Comparison of ENCODE assay signal across 15 mouse cellular contexts in genomic region chr14:31232404-31233069, GRCm38 (mm10). TPM values are rescaled to one million over a fixed set of nuclear protein-coding genes. Genes with fewer than 3 reads are reported as not detected.
DNase-seq lines count a peak whose midpoint lies in the region; ATAC-seq and TF ChIP-seq lines count a peak whose summit lies in the region.
"Had no signal": no experiment of that assay in that cellular context is flagged by ENCODE, and none has a peak within 500 bp of the region (broad histone marks: within the 10 kb centered on the region; RNA-seq: fewer than 3 reads in every experiment).

No protein-coding gene starts in this region.

- peaks cover 60% of the 10 kb centered on the region for H3K4me1 ChIP-seq in heart, embryonic 13.5 days
- H3K4me1 ChIP-seq in lung, postnatal 0 days (ENCODE audit: insufficient read depth, low read depth, low read length), result peaks cover 12% of the 10 kb centered on the region; the same call in 1 of the 2 replicates
- 0 out of 2 replicates have a peak, but pooled peaks cover 4% of the 10 kb centered on the region for H3K4me1 ChIP-seq in limb, embryonic 13.5 days
- H3K4me1 ChIP-seq: forebrain, embryonic 13.5 days; midbrain, embryonic 12.5 days had no signal

- intact Hi-C loops in heart, postnatal 10 days (cut with DNase I), result loop anchor here (1.0 kb wide), 1 partner anchor 17 kb away; no protein-coding TSS in a partner anchor

- peak; percentile 48 for DNase-seq in adrenal gland, postnatal 14 days
- no peak for DNase-seq in adrenal gland, adult 18-20 months (ENCODE audit: low spot score in 2 of 2)
- DNase-seq in heart, postnatal 10 days, result no peak
- no peak for DNase-seq in lung, postnatal 0 days (ENCODE audit: low spot score)
- no peak for DNase-seq in lung, postnatal 25 days (ENCODE audit: low spot score)
- DNase-seq: cerebellum, postnatal 25 days; left cerebral cortex, postnatal 4 days; retina, postnatal 1 day had no signal

- H3K9me3 ChIP-seq in heart, embryonic 13.5 days, result no peaks in the 10 kb centered on the region
- H3K9me3 ChIP-seq in lung, postnatal 0 days (ENCODE audit: low read length), result no peaks in the 10 kb centered on the region
- no peaks in the 10 kb centered on the region for H3K9me3 ChIP-seq in limb, embryonic 13.5 days
- H3K9me3 ChIP-seq: embryonic facial prominence, embryonic 13.5 days; forebrain, embryonic 13.5 days; intestine, embryonic 15.5 days; midbrain, embryonic 12.5 days had no signal

- no peaks in the 10 kb centered on the region for H3K27me3 ChIP-seq in heart, embryonic 13.5 days (replicated peaks)
- H3K27me3 ChIP-seq in lung, postnatal 0 days (replicated peaks; ENCODE audit: insufficient read depth, low read length), result no peaks in the 10 kb centered on the region
- H3K27me3 ChIP-seq in limb, embryonic 13.5 days, result no peaks in the 10 kb centered on the region
- H3K27me3 ChIP-seq: embryonic facial prominence, embryonic 13.5 days; forebrain, embryonic 13.5 days; intestine, embryonic 15.5 days; midbrain, embryonic 12.5 days had no signal

- ATAC-seq in heart, embryonic 13.5 days (ENCODE audit: extremely low read depth, insufficient number of reproducible peaks, low FRiP score, low TSS enrichment), result no peak
- no peak for ATAC-seq in lung, postnatal 0 days
- ATAC-seq in limb, embryonic 13.5 days (ENCODE audit: low FRiP score, low read depth), result no peak
- no peak for ATAC-seq in erythroid progenitor cell, adult 5-6 weeks (replicated peaks; ENCODE audit: low FRiP score, poor library complexity, severe bottlenecking)
- ATAC-seq: forebrain, embryonic 13.5 days had no signal

- H3K36me3 ChIP-seq in heart, embryonic 13.5 days, result no peaks in the 10 kb centered on the region; the same call in 1 of the 2 replicates
- no peaks in the 10 kb centered on the region for H3K36me3 ChIP-seq in lung, postnatal 0 days (ENCODE audit: insufficient read depth, low read length)
- peaks cover 5% of the 10 kb centered on the region for H3K36me3 ChIP-seq in limb, embryonic 13.5 days
- H3K36me3 ChIP-seq: embryonic facial prominence, embryonic 13.5 days; intestine, embryonic 15.5 days; midbrain, embryonic 12.5 days had no signal

- H3K9ac ChIP-seq in heart, embryonic 13.5 days, result no peak overlapping the region
- H3K9ac ChIP-seq in lung, postnatal 0 days (replicated peaks; ENCODE audit: low read depth), result no peak overlapping the region
- no peak overlapping the region for H3K9ac ChIP-seq in limb, embryonic 13.5 days
- H3K9ac ChIP-seq: embryonic facial prominence, embryonic 13.5 days; forebrain, embryonic 13.5 days; intestine, embryonic 15.5 days; midbrain, embryonic 12.5 days had no signal

- no peak for TF ChIP-seq EP300 in lung, postnatal 0 days (IDR thresholded peaks at IDR 0.05)

- peak overlapping the region; percentile 46; the same call in 1 of the 2 replicates for H3K27ac ChIP-seq in heart, embryonic 13.5 days (replicated peaks)
- peak overlapping the region; percentile 85 for H3K27ac ChIP-seq in lung, postnatal 0 days (ENCODE audit: low read length)
- 0 out of 2 replicates have a peak overlapping the region, but pooled peaks have one; percentile 40 for H3K27ac ChIP-seq in limb, embryonic 13.5 days
- H3K27ac ChIP-seq: embryonic facial prominence, embryonic 13.5 days; forebrain, embryonic 13.5 days; intestine, embryonic 15.5 days; midbrain, embryonic 12.5 days had no signal

- 68% methylated on average over 13 of the region's 13 CpGs for WGBS in heart, embryonic 13.5 days
- WGBS in lung, postnatal 0 days, result 67% methylated on average over 13 of the region's 13 CpGs
- WGBS in limb, embryonic 13.5 days, result 80% methylated on average over 13 of the region's 13 CpGs

- no peak overlapping the region for H3K4me2 ChIP-seq in heart, embryonic 13.5 days
- H3K4me2 ChIP-seq in lung, postnatal 0 days (replicated peaks; ENCODE audit: low read depth, low read length), result no peak overlapping the region
- no peak overlapping the region for H3K4me2 ChIP-seq in limb, embryonic 13.5 days (replicated peaks)
- H3K4me2 ChIP-seq: embryonic facial prominence, embryonic 13.5 days; forebrain, embryonic 13.5 days; intestine, embryonic 15.5 days; midbrain, embryonic 12.5 days had no signal

- no peak overlapping the region for H3K4me3 ChIP-seq in heart, embryonic 13.5 days
- H3K4me3 ChIP-seq in lung, postnatal 0 days (ENCODE audit: low read depth, low read length), result no peak overlapping the region
- H3K4me3 ChIP-seq in limb, embryonic 13.5 days, result no peak overlapping the region
- H3K4me3 ChIP-seq: embryonic facial prominence, embryonic 13.5 days; forebrain, embryonic 13.5 days; intestine, embryonic 15.5 days; midbrain, embryonic 12.5 days had no signal

- TF ChIP-seq CTCF in lung, postnatal 0 days (IDR thresholded peaks at IDR 0.05), result no peak

RNA-seq across cellular contexts. Expression of gene Sema3g, which starts 14.9 kb away (rescaled TPM):
- total RNA-seq in adrenal gland, postnatal 14 days (2021), result 10.9 and 13.9 TPM in 2 replicates
- 10 to 100 TPM in 1 of 2 experiments, 1 to 10 TPM in 1; 8.5 to 10.6 TPM for total RNA-seq in adrenal gland, adult 18-20 months (2021)
- polyA plus RNA-seq in heart, embryonic 13.5 days (2015; fragmentation: Nextera tagmentation; extraction: Ambion mirVana), result 0.51 TPM in 2 replicates
- total RNA-seq in heart, postnatal 10 days (2021), result 10 to 100 TPM; 15.1 to 16.9 TPM
- polyA plus RNA-seq in lung, postnatal 0 days (2015; fragmentation: Nextera tagmentation; extraction: Ambion mirVana), result 4.7 and 5.7 TPM in 2 replicates
- 1.1 and 1.3 TPM in 2 replicates for polyA plus RNA-seq in limb, embryonic 13.5 days (2015; fragmentation: Nextera tagmentation; extraction: Ambion mirVana)
- total RNA-seq in erythroid progenitor cell, adult 5-6 weeks (2015; ENCODE audit: low replicate concordance), result not detected in 2 replicates
- total RNA-seq in erythroid progenitor cell, adult 5-6 weeks (2017; ENCODE audit: low replicate concordance), result not detected in 2 replicates

RNA-seq across cellular contexts. Expression of gene Nisch, which starts 15.8 kb away (rescaled TPM):
- total RNA-seq in adrenal gland, postnatal 14 days (2021), result 269 and 295 TPM in 2 replicates
- total RNA-seq in adrenal gland, adult 18-20 months (2021), result 100 to 1,000 TPM; 257 to 319 TPM
- 340 and 345 TPM in 2 replicates for polyA plus RNA-seq in heart, embryonic 13.5 days (2015; fragmentation: Nextera tagmentation; extraction: Ambion mirVana)
- total RNA-seq in heart, postnatal 10 days (2021), result 100 to 1,000 TPM; 234 to 236 TPM
- polyA plus RNA-seq in lung, postnatal 0 days (2015; fragmentation: Nextera tagmentation; extraction: Ambion mirVana), result 196 and 224 TPM in 2 replicates
- polyA plus RNA-seq in limb, embryonic 13.5 days (2015; fragmentation: Nextera tagmentation; extraction: Ambion mirVana), result 457 and 480 TPM in 2 replicates
- total RNA-seq in erythroid progenitor cell, adult 5-6 weeks (2015; ENCODE audit: low replicate concordance), result 55.1 and 59.1 TPM in 2 replicates
- 48.8 and 49.1 TPM in 2 replicates for total RNA-seq in erythroid progenitor cell, adult 5-6 weeks (2017; ENCODE audit: low replicate concordance)

RNA-seq across cellular contexts. Expression of gene Phf7, which starts 18.6 kb away (rescaled TPM):
- total RNA-seq in adrenal gland, postnatal 14 days (2021), result 6.8 and 9.6 TPM in 2 replicates
- total RNA-seq in adrenal gland, adult 18-20 months (2021), result 1 to 10 TPM; 5.8 to 6.7 TPM
- polyA plus RNA-seq in heart, embryonic 13.5 days (2015; fragmentation: Nextera tagmentation; extraction: Ambion mirVana), result 7.8 and 8.2 TPM in 2 replicates
- 1 to 10 TPM; 5.2 to 6.0 TPM for total RNA-seq in heart, postnatal 10 days (2021)
- polyA plus RNA-seq in lung, postnatal 0 days (2015; fragmentation: Nextera tagmentation; extraction: Ambion mirVana), result 17.7 and 18.8 TPM in 2 replicates
- polyA plus RNA-seq in limb, embryonic 13.5 days (2015; fragmentation: Nextera tagmentation; extraction: Ambion mirVana), result 12.9 and 13.5 TPM in 2 replicates
- 2.1 and 7.2 TPM in 2 replicates for total RNA-seq in erythroid progenitor cell, adult 5-6 weeks (2015; ENCODE audit: low replicate concordance)
- 3.1 and 4.4 TPM in 2 replicates for total RNA-seq in erythroid progenitor cell, adult 5-6 weeks (2017; ENCODE audit: low replicate concordance)

RNA-seq across cellular contexts. Expression of gene Bap1, which starts 18.7 kb away (rescaled TPM):
- total RNA-seq in adrenal gland, postnatal 14 days (2021), result 58.5 and 62.4 TPM in 2 replicates
- 10 to 100 TPM; 55.9 to 69.2 TPM for total RNA-seq in adrenal gland, adult 18-20 months (2021)
- 52.0 and 59.1 TPM in 2 replicates for polyA plus RNA-seq in heart, embryonic 13.5 days (2015; fragmentation: Nextera tagmentation; extraction: Ambion mirVana)
- 10 to 100 TPM; 51.1 to 55.0 TPM for total RNA-seq in heart, postnatal 10 days (2021)
- 38.1 and 38.7 TPM in 2 replicates for polyA plus RNA-seq in lung, postnatal 0 days (2015; fragmentation: Nextera tagmentation; extraction: Ambion mirVana)
- 103 and 104 TPM in 2 replicates for polyA plus RNA-seq in limb, embryonic 13.5 days (2015; fragmentation: Nextera tagmentation; extraction: Ambion mirVana)
- 15.5 and 23.8 TPM in 2 replicates for total RNA-seq in erythroid progenitor cell, adult 5-6 weeks (2015; ENCODE audit: low replicate concordance)
- total RNA-seq in erythroid progenitor cell, adult 5-6 weeks (2017; ENCODE audit: low replicate concordance), result 42.6 and 58.7 TPM in 2 replicates

RNA-seq across cellular contexts. Expression of gene Tnnc1, which starts 24.4 kb away (rescaled TPM):
- total RNA-seq in adrenal gland, postnatal 14 days (2021), result 0.67 and 1.3 TPM in 2 replicates
- total RNA-seq in adrenal gland, adult 18-20 months (2021), result 1 to 10 TPM in 1 of 2 experiments, under 1 TPM in 1; 0.74 to 1.7 TPM
- polyA plus RNA-seq in heart, embryonic 13.5 days (2015; fragmentation: Nextera tagmentation; extraction: Ambion mirVana), result 3,442 and 4,164 TPM in 2 replicates
- total RNA-seq in heart, postnatal 10 days (2021), result 1,000 to 10,000 TPM; 5,439 to 5,458 TPM
- polyA plus RNA-seq in lung, postnatal 0 days (2015; fragmentation: Nextera tagmentation; extraction: Ambion mirVana), result 77.2 and 87.2 TPM in 2 replicates
- polyA plus RNA-seq in limb, embryonic 13.5 days (2015; fragmentation: Nextera tagmentation; extraction: Ambion mirVana), result 373 and 377 TPM in 2 replicates
- not detected in 2 replicates for total RNA-seq in erythroid progenitor cell, adult 5-6 weeks (2015; ENCODE audit: low replicate concordance)
- not detected in 2 replicates for total RNA-seq in erythroid progenitor cell, adult 5-6 weeks (2017; ENCODE audit: low replicate concordance)

Comparison
In these comparisons a context has a peak if more than half of its experiments do, and no peak if none do; other contexts are left out.
1. RNA of gene Sema3g, which starts 14.9 kb away (total RNA-seq): 15.1 to 16.9 TPM in heart, postnatal 10 days, 10.9 to 13.9 TPM in adrenal gland, postnatal 14 days and 8.5 to 10.6 TPM in adrenal gland, adult 18-20 months; not detected in erythroid progenitor cell, adult 5-6 weeks; every median in the first group is over 4 times any median in the second.
2. Peak in every context shown above with its lines, with median percentiles within 50 percentile points of each other: H3K27ac ChIP-seq.